Mouse (Mus musculus): Measurements from ENCODE around the gene Shisa7. TPM values are rescaled to one million over a fixed set of nuclear protein-coding genes. Genes with fewer than 3 reads are reported as not detected.
A peak's percentile ranks its signal among the peaks of the same experiment; 100 is the strongest.

The Shisa7 gene
- polyA plus RNA-seq, 1 experiment = 2.5 TPM

- TF ChIP-seq CTCF (IDR thresholded peaks at IDR 0.05; ENCODE audit: insufficient read depth, low read length) (no peak), POLR2A (IDR thresholded peaks at IDR 0.05; ENCODE audit: borderline replicate concordance, extremely low read depth, low read depth, low read length) (peak; percentile 44; the same call in 1 of the 2 replicates)
- 1% methylated on average over 64 of the region's 64 CpGs for WGBS
- peak overlapping the region; percentile 82 for H3K4me3 ChIP-seq (replicated peaks; ENCODE audit: extremely low read depth, low read depth, low read length)
- H3K4me1 ChIP-seq (ENCODE audit: control insufficient read depth, insufficient read depth, low read length) = peaks cover 10% of the 10 kb centered on the region
- peak; percentile 82 for DNase-seq
These were observed 55.7 kb downstream of the Shisa7 start for GRCm38 (mm10) chr7:4788499-4789435.

- TF ChIP-seq CTCF (IDR thresholded peaks at IDR 0.05; ENCODE audit: insufficient read depth, low read length) (no peak), POLR2A (IDR thresholded peaks at IDR 0.05; ENCODE audit: borderline replicate concordance, extremely low read depth, low read depth, low read length) (no peak)
These were observed 60.7 kb downstream of the Shisa7 start for GRCm38 (mm10) chr7:4783667-4784268.

DNA sequence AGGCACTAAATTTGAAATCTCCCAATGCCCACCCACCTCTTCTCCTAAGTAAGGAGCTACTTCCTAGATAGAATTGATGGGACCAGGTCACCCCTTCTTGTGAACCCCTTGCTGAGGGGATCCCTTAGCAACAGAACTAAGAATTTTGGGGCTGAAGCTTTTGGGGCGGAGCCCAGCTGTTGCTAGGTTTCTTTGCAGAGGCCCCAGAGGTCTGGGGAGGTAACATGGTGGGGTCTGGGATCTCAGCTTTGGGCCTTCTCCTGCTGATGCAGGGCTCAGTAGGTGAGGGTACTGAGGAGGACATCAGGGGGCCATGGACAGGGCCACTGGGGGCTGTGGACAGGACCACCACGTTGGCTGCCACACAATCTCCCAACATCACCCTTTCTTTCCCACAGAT, 61.7 kb downstream of the Shisa7 start, which contains the start of the genes Il11 and Tmem190:
Gene Il11 (minus strand): TSS at position 101 of the 400 bp plus-strand sequence.
Gene Tmem190 (plus strand): TSS at position 179 of the 400 bp plus-strand sequence.
- TF ChIP-seq CTCF (IDR thresholded peaks at IDR 0.05; ENCODE audit: insufficient read depth, low read length) (no peak), POLR2A (IDR thresholded peaks at IDR 0.05; ENCODE audit: borderline replicate concordance, extremely low read depth, low read depth, low read length) (no peak)
- H3K4me1 ChIP-seq (ENCODE audit: control insufficient read depth, insufficient read depth, low read length) = no peaks in the 10 kb centered on the region
- DNase-seq = no peak
- no peak within 1 kb of the TSS for H3K4me3 ChIP-seq (replicated peaks; ENCODE audit: extremely low read depth, low read depth, low read length)
- 79% methylated on average over 2 of the region's 2 CpGs for WGBS

More at GRCm38 (mm10) chr7:4783667-4784268, 60.7 kb downstream of the Shisa7 start:
- WGBS = 77% methylated on average over 14 of the region's 14 CpGs
- DNase-seq = no peak
- H3K4me3 ChIP-seq (replicated peaks; ENCODE audit: extremely low read depth, low read depth, low read length) = no peak overlapping the region
- H3K4me1 ChIP-seq (ENCODE audit: control insufficient read depth, insufficient read depth, low read length) = peaks cover 5% of the 10 kb centered on the region; the same call in 1 of the 2 replicates

- H3K4me3 ChIP-seq (replicated peaks; ENCODE audit: extremely low read depth, low read depth, low read length) = no peak overlapping the region
- H3K4me1 ChIP-seq (ENCODE audit: control insufficient read depth, insufficient read depth, low read length) = no peaks in the 10 kb centered on the region
- DNase-seq = no peak
- TF ChIP-seq CTCF (IDR thresholded peaks at IDR 0.05; ENCODE audit: insufficient read depth, low read length) = no peak
- TF ChIP-seq POLR2A (IDR thresholded peaks at IDR 0.05; ENCODE audit: borderline replicate concordance, extremely low read depth, low read depth, low read length) = no peak
- WGBS = 39% methylated on average over 3 of the region's 3 CpGs
These were observed 62.4 kb downstream of the Shisa7 start for GRCm38 (mm10) chr7:4782130-4782529.

- H3K4me1 ChIP-seq (ENCODE audit: control insufficient read depth, insufficient read depth, low read length) = no peaks in the 10 kb centered on the region
- H3K4me3 ChIP-seq (replicated peaks; ENCODE audit: extremely low read depth, low read depth, low read length) = no peak overlapping the region
- no peak for DNase-seq
- TF ChIP-seq POLR2A (IDR thresholded peaks at IDR 0.05; ENCODE audit: borderline replicate concordance, extremely low read depth, low read depth, low read length) (no peak), CTCF (IDR thresholded peaks at IDR 0.05; ENCODE audit: insufficient read depth, low read length) (no peak)
- 24% methylated on average over 5 of the region's 5 CpGs for WGBS
These were observed 64.6 kb downstream of the Shisa7 start for GRCm38 (mm10) chr7:4779921-4780320.

DNA sequence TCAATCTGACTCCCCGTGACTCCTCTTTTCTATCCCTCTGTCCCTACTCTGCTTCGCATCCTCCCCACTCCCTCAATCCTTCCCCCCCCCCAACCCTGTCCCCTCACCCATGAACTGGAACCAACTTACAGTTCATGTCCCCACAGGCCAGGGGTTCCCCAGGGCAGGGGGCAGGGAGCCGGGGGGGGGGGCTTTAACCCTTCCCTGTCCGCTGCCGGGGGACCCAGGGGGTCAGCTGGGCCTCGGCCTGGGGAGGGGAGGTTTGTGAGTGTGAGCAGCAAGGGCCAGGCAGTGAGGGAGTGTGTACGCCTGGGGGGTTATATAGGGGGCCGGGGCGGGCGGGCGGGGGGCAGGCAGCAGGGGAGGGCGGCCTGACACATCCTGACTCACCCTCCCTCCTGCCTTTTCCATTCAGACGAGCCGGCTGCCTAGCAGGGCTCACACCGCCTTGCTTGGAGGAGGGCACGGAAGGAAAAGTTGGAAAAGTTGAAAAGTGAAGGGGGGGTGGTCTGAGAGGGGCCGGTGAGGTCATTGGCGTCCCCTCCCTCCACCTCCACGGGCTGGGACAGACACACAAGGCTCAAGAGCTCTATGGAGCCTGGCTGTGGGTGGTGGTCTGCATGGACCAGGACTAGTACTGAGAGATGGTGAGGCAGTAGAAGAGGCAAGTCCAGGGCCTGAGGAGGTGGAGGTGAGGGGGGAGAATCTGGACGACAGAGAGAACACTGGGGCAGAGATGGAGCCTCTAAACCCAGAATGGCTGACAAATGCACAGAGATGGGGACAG, 66.5 kb downstream of the Shisa7 start:
- Histone ChIP-seq H3K4me1 (ENCODE audit: control insufficient read depth, insufficient read depth, low read length) (no peaks in the 10 kb centered on the region), H3K4me3 (replicated peaks; ENCODE audit: extremely low read depth, low read depth, low read length) (no peak overlapping the region)
- no peak for DNase-seq
- TF ChIP-seq POLR2A (IDR thresholded peaks at IDR 0.05; ENCODE audit: borderline replicate concordance, extremely low read depth, low read depth, low read length) (no peak), CTCF (IDR thresholded peaks at IDR 0.05; ENCODE audit: insufficient read depth, low read length) (no peak)
- WGBS = 13% methylated on average over 14 of the region's 20 CpGs

- Histone ChIP-seq H3K4me1 (ENCODE audit: control insufficient read depth, insufficient read depth, low read length) (no peaks in the 10 kb centered on the region), H3K4me3 (replicated peaks; ENCODE audit: extremely low read depth, low read depth, low read length) (peak overlapping the region; percentile 53)
- DNase-seq = peak; percentile 50
- WGBS = 2% methylated on average over 47 of the region's 56 CpGs
- no peak for TF ChIP-seq CTCF (IDR thresholded peaks at IDR 0.05; ENCODE audit: insufficient read depth, low read length)
- no peak for TF ChIP-seq POLR2A (IDR thresholded peaks at IDR 0.05; ENCODE audit: borderline replicate concordance, extremely low read depth, low read depth, low read length)
These were observed 67.3 kb downstream of the Shisa7 start for GRCm38 (mm10) chr7:4776861-4777830.

GRCm38 (mm10) chr7:4776131-4776530, 68.4 kb downstream of the Shisa7 start:
- Histone ChIP-seq H3K4me1 (ENCODE audit: control insufficient read depth, insufficient read depth, low read length) (no peaks in the 10 kb centered on the region), H3K4me3 (replicated peaks; ENCODE audit: extremely low read depth, low read depth, low read length) (no peak overlapping the region)
- DNase-seq = no peak
- no peak for TF ChIP-seq CTCF (IDR thresholded peaks at IDR 0.05; ENCODE audit: insufficient read depth, low read length)
- TF ChIP-seq POLR2A (IDR thresholded peaks at IDR 0.05; ENCODE audit: borderline replicate concordance, extremely low read depth, low read depth, low read length) = no peak
- WGBS = 52% methylated on average over 10 of the region's 10 CpGs

Other genes starting within 250 kb of the Shisa7 start
- gene Ptprh, start 240.7 kb downstream of the Shisa7 start, polyA plus RNA-seq (2012; rRNA removed) = 0.08 and 0.14 TPM in 2 replicates
- 10.1 and 14.6 TPM in 2 replicates for gene Tmem86b, start 213.3 kb downstream of the Shisa7 start, polyA plus RNA-seq (2012; rRNA removed)
- gene Ppp6r1, start 185.7 kb downstream of the Shisa7 start, polyA plus RNA-seq (2012; rRNA removed) = 99.0 and 112 TPM in 2 replicates
- 38.8 and 39.6 TPM in 2 replicates for gene Hspbp1, start 159.6 kb downstream of the Shisa7 start, polyA plus RNA-seq (2012; rRNA removed)
- 4.1 and 4.9 TPM in 2 replicates for gene Brsk1, start 154.1 kb downstream of the Shisa7 start, polyA plus RNA-seq (2012; rRNA removed)
- 3.2 and 3.8 TPM in 2 replicates for gene Tmem150b, start 119.4 kb downstream of the Shisa7 start, polyA plus RNA-seq (2012; rRNA removed)
- 92.5 and 104 TPM in 2 replicates for gene Kmt5c, start 104.6 kb downstream of the Shisa7 start, polyA plus RNA-seq (2012; rRNA removed)
- 52.7 and 87.5 TPM in 2 replicates for gene Cox6b2, start 91.6 kb downstream of the Shisa7 start, polyA plus RNA-seq (2012; rRNA removed)
- gene Fam71e2, start 73.4 kb downstream of the Shisa7 start, polyA plus RNA-seq (2012; rRNA removed) = not detected in 2 replicates
- 0.65 and 0.68 TPM in 2 replicates for gene Il11, start 61.8 kb downstream of the Shisa7 start, polyA plus RNA-seq (2012; rRNA removed)
- not detected in 2 replicates for gene Tmem190, start 61.8 kb downstream of the Shisa7 start, polyA plus RNA-seq (2012; rRNA removed)
- 59.4 and 97.7 TPM in 2 replicates for gene Tmem238, start 55.0 kb downstream of the Shisa7 start, polyA plus RNA-seq (2012; rRNA removed)
- gene Rpl28, start 51.8 kb downstream of the Shisa7 start, polyA plus RNA-seq (2012; rRNA removed) = 171 and 204 TPM in 2 replicates
- 135 and 210 TPM in 2 replicates for gene Ube2s, start 32.1 kb downstream of the Shisa7 start, polyA plus RNA-seq (2012; rRNA removed)
- gene Isoc2b, start 25.6 kb upstream of the Shisa7 start, polyA plus RNA-seq (2012; rRNA removed) = 14.1 and 22.3 TPM in 2 replicates
- gene Isoc2a, start 32.5 kb upstream of the Shisa7 start, polyA plus RNA-seq (2012; rRNA removed) = 13.4 and 15.0 TPM in 2 replicates
- 0.15 and 0.20 TPM in 2 replicates for gene Gm36210, start 61.8 kb upstream of the Shisa7 start, polyA plus RNA-seq (2012; rRNA removed)
- gene Zfp628, start 70.5 kb upstream of the Shisa7 start, polyA plus RNA-seq (2012; rRNA removed) = 20.6 and 24.7 TPM in 2 replicates
- gene Nat14, start 77.3 kb upstream of the Shisa7 start, polyA plus RNA-seq (2012; rRNA removed) = 7.1 and 7.6 TPM in 2 replicates
- 7.5 and 8.0 TPM in 2 replicates for gene Ssc5d, start 81.1 kb upstream of the Shisa7 start, polyA plus RNA-seq (2012; rRNA removed)
- gene Sbk2, start 119.7 kb upstream of the Shisa7 start, polyA plus RNA-seq (2012; rRNA removed) = 5.6 and 24.2 TPM in 2 replicates
- 6.5 and 9.0 TPM in 2 replicates for gene Sbk3, start 126.5 kb upstream of the Shisa7 start, polyA plus RNA-seq (2012; rRNA removed)
- 84.1 and 90.7 TPM in 2 replicates for gene Zfp579, start 151.5 kb upstream of the Shisa7 start, polyA plus RNA-seq (2012; rRNA removed)
- 37.0 and 43.5 TPM in 2 replicates for gene Zfp524, start 169.7 kb upstream of the Shisa7 start, polyA plus RNA-seq (2012; rRNA removed)
- gene Fiz1, start 170.0 kb upstream of the Shisa7 start, polyA plus RNA-seq (2012; rRNA removed) = 32.2 and 33.9 TPM in 2 replicates
- not detected in 2 replicates for gene Gm44973, start 170.8 kb upstream of the Shisa7 start, polyA plus RNA-seq (2012; rRNA removed)
- 43.2 and 47.9 TPM in 2 replicates for gene Zfp865, start 175.7 kb upstream of the Shisa7 start, polyA plus RNA-seq (2012; rRNA removed)
- 0.90 and 0.97 TPM in 2 replicates for gene Ccdc106, start 175.9 kb upstream of the Shisa7 start, polyA plus RNA-seq (2012; rRNA removed)
- gene 4632433K11Rik, start 189.4 kb upstream of the Shisa7 start, polyA plus RNA-seq (2012; rRNA removed) = not detected in 2 replicates
- 5.2 and 6.9 TPM in 2 replicates for gene Zfp784, start 193.8 kb upstream of the Shisa7 start, polyA plus RNA-seq (2012; rRNA removed)
- 36.0 and 37.9 TPM in 2 replicates for gene Zfp580, start 206.8 kb upstream of the Shisa7 start, polyA plus RNA-seq (2012; rRNA removed)
- 145 and 189 TPM in 2 replicates for gene U2af2, start 217.4 kb upstream of the Shisa7 start, polyA plus RNA-seq (2012; rRNA removed)
- 151 and 160 TPM in 2 replicates for gene Epn1, start 235.5 kb upstream of the Shisa7 start, polyA plus RNA-seq (2012; rRNA removed)